Mouse (Mus musculus): ENCODE results near the gene Prss53. TPM values are rescaled to one million over a fixed set of nuclear protein-coding genes. Genes with fewer than 3 reads are reported as not detected.
A peak's percentile ranks its signal among the peaks of the same experiment; 100 is the strongest.
"Not testable (repeated sequence)": the region's sequence is repeated elsewhere in the genome, so short reads cannot be mapped to it uniquely, and the experiment has no call there.

The Prss53 gene
- polyA plus RNA-seq, 1 experiment from 2014 or later = 1.5 TPM

- not testable (repeated sequence) for H3K9me3 ChIP-seq; ATAC-seq (ENCODE audit: insufficient number of reproducible peaks, insufficient read depth, low FRiP score, low TSS enrichment, low read depth); H3K4me3 ChIP-seq; H3K9ac ChIP-seq; H3K27ac ChIP-seq; H3K27me3 ChIP-seq
- 83% methylated on average over 2 of the region's 2 CpGs for WGBS
- H3K36me3 ChIP-seq = peaks cover 11% of the 10 kb centered on the region
- H3K4me2 ChIP-seq = peak overlapping the region; percentile 94; the same call in 1 of the 2 replicates
- peaks cover 12% of the 10 kb centered on the region for H3K4me1 ChIP-seq
Measured at GRCm38 (mm10) chr7:127840031-127840430, 50.7 kb downstream of the Prss53 start.

- H3K9ac ChIP-seq; H3K4me3 ChIP-seq; H3K4me2 ChIP-seq; H3K9me3 ChIP-seq; ATAC-seq (ENCODE audit: insufficient number of reproducible peaks, insufficient read depth, low FRiP score, low TSS enrichment, low read depth); H3K27me3 ChIP-seq; H3K36me3 ChIP-seq; H3K27ac ChIP-seq; H3K4me1 ChIP-seq: not testable (repeated sequence)
- 78% methylated on average over 4 of the region's 4 CpGs for WGBS
Measured at GRCm38 (mm10) chr7:127837878-127838277, 52.9 kb downstream of the Prss53 start.

GRCm38 (mm10) chr7:127837473-127837872 is 53.3 kb downstream of the Prss53 start:
- H3K9me3 ChIP-seq = no peaks in the 10 kb centered on the region
- H3K4me2 ChIP-seq = no peak overlapping the region
- H3K9ac ChIP-seq = no peak overlapping the region
- no peak for ATAC-seq (ENCODE audit: insufficient number of reproducible peaks, insufficient read depth, low FRiP score, low TSS enrichment, low read depth)
- H3K4me3 ChIP-seq = no peak overlapping the region
- H3K27ac ChIP-seq = no peak overlapping the region
- no peaks in the 10 kb centered on the region for H3K36me3 ChIP-seq
- no peaks in the 10 kb centered on the region for H3K27me3 ChIP-seq
- H3K4me1 ChIP-seq = peaks cover 6% of the 10 kb centered on the region
- 93% methylated on average over 5 of the region's 5 CpGs for WGBS

Other genes starting within 250 kb of the Prss53 start
- gene Bcl7c, start 182.0 kb downstream of the Prss53 start, polyA plus RNA-seq (2015; fragmentation: Nextera tagmentation; extraction: Ambion mirVana) = 78.0 and 96.8 TPM in 2 replicates
- gene Ctf1, start 178.2 kb downstream of the Prss53 start, polyA plus RNA-seq (2015; fragmentation: Nextera tagmentation; extraction: Ambion mirVana) = 29.8 and 32.6 TPM in 2 replicates
- gene Ctf2, start 158.8 kb downstream of the Prss53 start, polyA plus RNA-seq (2015; fragmentation: Nextera tagmentation; extraction: Ambion mirVana) = 0.60 and 0.69 TPM in 2 replicates
- gene Fbxl19, start 146.4 kb downstream of the Prss53 start, polyA plus RNA-seq (2015; fragmentation: Nextera tagmentation; extraction: Ambion mirVana) = 7.5 and 8.7 TPM in 2 replicates
- gene Orai3, start 121.2 kb downstream of the Prss53 start, polyA plus RNA-seq (2015; fragmentation: Nextera tagmentation; extraction: Ambion mirVana) = 16.4 and 19.0 TPM in 2 replicates
- gene Setd1a, start 114.3 kb downstream of the Prss53 start, polyA plus RNA-seq (2015; fragmentation: Nextera tagmentation; extraction: Ambion mirVana) = 27.0 and 33.2 TPM in 2 replicates
- not detected in 2 replicates for gene Gm49388, start 105.4 kb downstream of the Prss53 start, polyA plus RNA-seq (2015; fragmentation: Nextera tagmentation; extraction: Ambion mirVana)
- gene Hsd3b7, start 90.4 kb downstream of the Prss53 start, polyA plus RNA-seq (2015; fragmentation: Nextera tagmentation; extraction: Ambion mirVana) = 15.0 and 15.2 TPM in 2 replicates
- 61.0 and 73.1 TPM in 2 replicates for gene Stx4a, start 66.7 kb downstream of the Prss53 start, polyA plus RNA-seq (2015; fragmentation: Nextera tagmentation; extraction: Ambion mirVana)
- gene Stx1b, start 66.4 kb downstream of the Prss53 start, polyA plus RNA-seq (2015; fragmentation: Nextera tagmentation; extraction: Ambion mirVana) = 7.4 and 8.7 TPM in 2 replicates
- 11.4 and 12.3 TPM in 2 replicates for gene Zfp646, start 14.7 kb downstream of the Prss53 start, polyA plus RNA-seq (2015; fragmentation: Nextera tagmentation; extraction: Ambion mirVana)
- 24.9 and 28.2 TPM in 2 replicates for gene Zfp668, start 14.1 kb downstream of the Prss53 start, polyA plus RNA-seq (2015; fragmentation: Nextera tagmentation; extraction: Ambion mirVana)
- gene Gm21974, start 4.5 kb upstream of the Prss53 start, polyA plus RNA-seq (2015; fragmentation: Nextera tagmentation; extraction: Ambion mirVana) = not detected in 2 replicates
- gene Vkorc1, start 4.6 kb upstream of the Prss53 start, polyA plus RNA-seq (2015; fragmentation: Nextera tagmentation; extraction: Ambion mirVana) = 136 and 137 TPM in 2 replicates
- 83.2 and 96.8 TPM in 2 replicates for gene Bckdk, start 13.1 kb upstream of the Prss53 start, polyA plus RNA-seq (2015; fragmentation: Nextera tagmentation; extraction: Ambion mirVana)
- gene Kat8, start 21.5 kb upstream of the Prss53 start, polyA plus RNA-seq (2015; fragmentation: Nextera tagmentation; extraction: Ambion mirVana) = 45.6 and 52.3 TPM in 2 replicates
- 8.7 and 14.0 TPM in 2 replicates for gene Prss8, start 39.1 kb upstream of the Prss53 start, polyA plus RNA-seq (2015; fragmentation: Nextera tagmentation; extraction: Ambion mirVana)
- gene Prss36, start 55.8 kb upstream of the Prss53 start, polyA plus RNA-seq (2015; fragmentation: Nextera tagmentation; extraction: Ambion mirVana) = 10.5 and 10.6 TPM in 2 replicates
- 540 and 577 TPM in 2 replicates for gene Fus, start 76.5 kb upstream of the Prss53 start, polyA plus RNA-seq (2015; fragmentation: Nextera tagmentation; extraction: Ambion mirVana)
- 34.3 and 39.2 TPM in 2 replicates for gene Pycard, start 102.9 kb upstream of the Prss53 start, polyA plus RNA-seq (2015; fragmentation: Nextera tagmentation; extraction: Ambion mirVana)
- gene Trim72, start 113.0 kb upstream of the Prss53 start, polyA plus RNA-seq (2015; fragmentation: Nextera tagmentation; extraction: Ambion mirVana) = 0.18 TPM in 1 of 2 replicates, not detected in the other
- 0.73 and 0.94 TPM in 2 replicates for gene Itgam, start 171.7 kb upstream of the Prss53 start, polyA plus RNA-seq (2015; fragmentation: Nextera tagmentation; extraction: Ambion mirVana)
- not detected in 2 replicates for gene Gm49368, start 171.7 kb upstream of the Prss53 start, polyA plus RNA-seq (2015; fragmentation: Nextera tagmentation; extraction: Ambion mirVana)
- not detected in 2 replicates for gene Itgax, start 238.6 kb upstream of the Prss53 start, polyA plus RNA-seq (2015; fragmentation: Nextera tagmentation; extraction: Ambion mirVana)

Measured in embryonic facial prominence, embryonic 13.5 days (tissue).